Mouse (Mus musculus): Measurements from ENCODE around the gene Etfrf1. TPM values are rescaled to one million over a fixed set of nuclear protein-coding genes. Genes with fewer than 3 reads are reported as not detected.

The Etfrf1 gene
- 31.0 TPM for polyA plus RNA-seq (2017; shearing (Covaris generic))

DNA sequence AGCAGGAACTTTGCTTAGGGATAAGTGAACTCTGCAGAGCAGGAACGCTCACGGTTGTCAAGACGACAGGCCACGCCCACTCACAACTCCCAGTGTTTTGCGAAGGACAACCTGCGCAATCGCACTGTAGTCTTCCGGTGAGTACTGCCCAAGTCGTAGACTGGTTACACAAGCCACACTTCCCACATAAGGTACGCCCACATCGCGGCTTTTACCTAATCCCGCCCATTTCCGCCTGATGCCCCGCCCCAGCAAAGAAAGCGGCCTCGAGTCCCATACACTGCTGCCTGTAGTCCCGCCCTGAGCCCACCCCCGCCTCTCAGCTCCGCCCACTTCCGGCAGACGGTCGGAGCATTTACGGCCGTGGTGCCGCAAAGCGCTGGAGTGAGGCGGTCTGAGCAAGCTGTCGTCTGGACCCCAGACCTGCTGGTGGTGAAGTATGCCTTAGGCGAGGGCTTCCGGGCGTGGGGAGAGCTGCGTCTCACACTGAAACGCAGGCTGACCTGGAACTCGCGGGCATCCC is at the start of gene Etfrf1, which contains the start of gene Casc1:
Etfrf1 (plus strand) TSS at position 319 of the 523 bp plus-strand sequence.
Casc1 (minus strand) TSS at position 190 of the 523 bp plus-strand sequence.

DNA sequence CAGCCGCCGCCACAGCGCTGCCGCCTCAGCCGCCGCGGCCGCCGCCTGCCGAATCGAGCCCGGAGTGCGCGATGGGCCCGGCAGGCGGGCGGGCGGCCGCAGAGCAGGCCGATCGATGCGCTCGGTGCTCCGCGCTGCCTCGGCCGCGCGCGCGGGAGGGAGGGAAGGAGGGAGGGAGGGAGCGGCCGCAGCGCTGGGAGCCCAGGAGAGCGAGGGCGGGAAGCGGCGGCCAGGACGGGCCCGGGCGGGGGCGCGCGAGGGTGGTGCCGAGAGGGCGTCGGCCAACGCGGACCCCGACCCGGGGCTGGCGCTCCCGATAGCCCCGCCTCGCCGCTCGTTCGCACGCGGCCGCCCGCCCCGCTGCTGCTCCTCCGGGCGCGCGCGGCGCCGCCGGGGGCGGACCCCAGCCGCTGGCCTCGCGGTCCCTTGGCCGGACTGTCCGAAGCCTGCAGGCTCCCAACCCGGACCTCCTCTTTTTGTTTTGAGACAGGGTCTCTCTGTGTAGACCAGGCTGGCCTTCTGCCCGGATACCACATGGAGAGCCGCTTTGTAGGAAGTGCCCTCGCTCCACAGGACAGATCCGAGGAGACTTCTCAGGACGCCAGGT is 39.4 kb downstream of the Etfrf1 start, which contains the start of gene Kras:
Kras (minus strand) TSS at position 55 of the 607 bp plus-strand sequence.

Other genes starting within 250 kb of the Etfrf1 start
- gene Bcat1, start 134.9 kb upstream of the Etfrf1 start, polyA plus RNA-seq (2017; shearing (Covaris generic)): 10.0 TPM
- gene Lrmp, start 95.5 kb upstream of the Etfrf1 start, polyA plus RNA-seq (2017; shearing (Covaris generic)): 277 TPM
- gene Casc1, start 129 bp upstream of the Etfrf1 start, polyA plus RNA-seq (2017; shearing (Covaris generic)): 0.54 TPM
- gene Kras, start 39.1 kb downstream of the Etfrf1 start, polyA plus RNA-seq (2017; shearing (Covaris generic)): 15.8 TPM